Mouse (Mus musculus) lung, postnatal 36 days (tissue): ENCODE results near the gene Col2a1.

Source experiments
- DNase-seq: peaks from one replicate; pipeline ENCODE4 v3.0.0; 2022; ENCODE audit warnings: mixed read lengths

The Col2a1 gene

DNA sequence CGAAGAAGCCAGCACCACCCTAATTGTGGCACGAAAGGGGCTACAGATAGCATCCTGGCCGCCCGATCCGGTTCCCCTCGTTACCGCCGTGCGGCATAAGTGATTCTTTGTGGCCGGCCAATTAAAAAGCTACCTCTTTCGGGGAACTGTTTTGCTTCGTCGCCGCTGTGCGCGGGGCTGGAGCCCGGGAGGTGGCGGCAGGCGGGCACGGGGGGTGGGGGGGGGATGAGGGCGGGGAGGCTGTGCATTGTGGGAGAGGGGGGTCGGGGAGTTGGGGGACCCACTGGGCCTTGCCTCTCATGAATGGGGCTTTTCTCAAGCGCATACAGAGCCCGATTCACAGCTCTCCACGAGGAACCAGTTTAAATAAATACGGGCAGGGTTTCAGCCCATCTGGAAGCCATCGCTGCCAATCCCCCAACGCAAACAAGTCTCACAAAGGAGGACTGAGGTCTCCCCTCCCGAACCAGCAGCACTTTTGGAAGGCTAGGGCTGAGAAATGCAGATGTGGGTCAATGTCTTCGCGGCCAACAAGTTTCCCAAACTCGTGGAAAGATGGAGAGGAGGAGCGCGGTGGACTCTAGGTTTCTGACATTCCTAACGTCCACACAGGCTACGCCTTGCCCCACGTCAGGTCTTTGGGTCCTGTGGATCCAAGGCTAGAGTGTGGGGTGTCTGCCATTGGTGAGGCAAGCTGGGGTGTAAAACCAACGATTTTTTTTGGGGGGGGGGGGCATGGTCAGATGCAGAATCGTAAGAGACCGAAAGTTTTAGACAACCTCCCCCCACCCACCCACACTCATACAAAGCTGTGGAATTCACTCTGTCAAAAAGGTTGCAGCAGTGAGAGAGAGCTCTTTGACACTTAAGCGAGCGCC is 2.1 kb downstream of the Col2a1 start:
- DNase-seq: no peak

DNA sequence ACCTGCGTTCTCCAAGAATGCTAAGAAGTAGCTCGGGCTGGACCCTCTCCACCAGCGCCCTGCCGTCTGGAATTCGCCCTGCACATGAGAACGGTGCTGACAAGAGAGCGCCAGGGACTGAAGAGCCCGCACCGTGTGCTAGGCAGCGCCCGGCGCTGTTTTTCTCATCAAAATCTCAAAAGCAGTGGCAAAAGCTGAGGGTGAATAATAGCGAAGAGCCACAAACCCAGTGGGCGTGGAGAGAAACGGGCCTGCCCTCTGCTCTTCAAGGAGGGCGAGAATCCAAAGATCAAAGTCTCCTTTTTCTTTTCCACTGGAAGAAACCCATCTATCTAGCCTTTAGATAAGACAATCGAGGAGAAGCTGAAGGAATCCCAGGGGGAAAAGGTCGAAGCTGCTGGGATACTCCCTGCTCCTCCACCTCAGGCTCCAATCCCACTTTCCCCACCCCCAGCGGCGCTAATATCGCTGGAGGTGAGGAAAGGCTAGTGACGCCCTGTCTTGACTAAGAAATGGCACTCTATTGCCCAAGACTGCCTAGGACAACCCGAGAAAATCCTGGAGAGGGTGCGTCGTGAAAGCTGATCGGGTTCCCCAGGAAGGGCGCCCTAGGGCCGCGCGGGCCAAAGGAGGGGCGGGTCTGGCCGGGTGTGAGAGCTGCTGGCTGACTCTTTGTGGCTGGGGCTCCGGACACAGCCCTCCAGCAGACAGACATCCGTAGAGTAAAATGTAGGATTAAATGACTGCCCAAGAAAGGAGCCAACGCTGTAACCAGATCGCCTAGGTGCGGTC is 3.0 kb downstream of the Col2a1 start:
- DNase-seq: peak; percentile 6

DNA sequence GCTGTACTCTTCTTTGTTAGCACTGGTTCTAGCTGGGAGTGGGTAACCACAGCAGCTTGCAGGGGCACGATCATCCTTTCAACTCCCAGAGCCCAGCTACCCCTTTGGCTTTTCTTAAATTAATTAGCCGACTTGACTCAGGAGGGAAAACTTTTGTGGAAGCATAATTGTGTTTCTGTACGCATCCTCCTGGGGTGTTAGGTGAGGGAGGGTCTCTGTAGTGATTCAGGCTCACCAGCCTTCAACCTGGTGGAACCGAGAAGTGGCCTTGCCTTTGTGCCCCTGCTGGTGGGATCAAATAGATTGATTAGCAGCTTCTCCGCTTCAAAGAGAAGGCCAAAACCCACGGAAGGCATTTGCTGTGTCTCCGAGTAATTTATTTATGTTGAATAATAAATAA is 4.5 kb downstream of the Col2a1 start:
- DNase-seq: no peak

DNA sequence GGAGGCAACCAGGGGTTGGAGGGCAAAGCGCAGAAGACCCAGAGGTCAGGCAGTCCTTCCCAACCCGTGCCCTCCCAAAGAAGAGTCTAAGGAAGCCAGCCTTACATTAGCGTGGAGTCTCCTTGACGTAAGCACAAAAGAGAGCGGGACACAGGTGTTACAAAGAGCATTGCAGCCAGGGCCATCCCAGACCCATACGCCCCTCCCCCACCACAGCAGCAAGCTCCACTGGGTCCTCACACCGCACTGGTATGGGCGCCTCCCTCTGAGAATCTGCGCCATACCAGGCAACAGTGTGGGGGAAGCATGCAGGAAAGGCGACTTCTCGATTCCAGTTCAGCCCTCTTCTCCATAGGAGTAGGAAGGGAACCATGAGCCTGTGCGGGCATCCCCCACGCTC is 4.9 kb downstream of the Col2a1 start:
- DNase-seq: no peak

DNA sequence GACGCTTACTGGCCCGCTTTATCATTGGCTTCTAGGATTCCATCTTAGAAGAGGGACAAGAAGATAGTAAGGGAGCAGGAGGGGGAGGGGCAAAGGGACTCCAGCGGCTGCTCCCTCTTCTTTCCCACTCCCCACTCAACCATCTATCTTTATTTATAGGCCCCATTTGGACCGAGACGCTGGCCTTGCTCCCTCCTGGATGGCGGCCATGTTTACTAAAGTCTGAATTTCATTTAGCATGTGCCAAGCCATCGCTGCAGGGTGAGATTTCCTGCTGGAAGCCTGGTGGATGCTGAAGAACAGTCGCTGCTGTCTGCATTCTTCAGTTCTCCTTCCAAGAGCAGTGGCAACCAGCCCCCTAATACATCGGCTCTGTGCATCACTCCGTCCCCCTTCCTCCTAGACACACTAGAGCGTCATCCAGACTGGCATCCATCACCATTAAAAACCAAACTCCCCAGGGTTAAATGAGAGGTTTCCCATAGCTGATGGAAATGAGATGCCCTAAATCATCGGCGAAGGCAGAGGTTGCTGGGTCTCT is 7.7 kb downstream of the Col2a1 start:
- peak; percentile 12 for DNase-seq

DNA sequence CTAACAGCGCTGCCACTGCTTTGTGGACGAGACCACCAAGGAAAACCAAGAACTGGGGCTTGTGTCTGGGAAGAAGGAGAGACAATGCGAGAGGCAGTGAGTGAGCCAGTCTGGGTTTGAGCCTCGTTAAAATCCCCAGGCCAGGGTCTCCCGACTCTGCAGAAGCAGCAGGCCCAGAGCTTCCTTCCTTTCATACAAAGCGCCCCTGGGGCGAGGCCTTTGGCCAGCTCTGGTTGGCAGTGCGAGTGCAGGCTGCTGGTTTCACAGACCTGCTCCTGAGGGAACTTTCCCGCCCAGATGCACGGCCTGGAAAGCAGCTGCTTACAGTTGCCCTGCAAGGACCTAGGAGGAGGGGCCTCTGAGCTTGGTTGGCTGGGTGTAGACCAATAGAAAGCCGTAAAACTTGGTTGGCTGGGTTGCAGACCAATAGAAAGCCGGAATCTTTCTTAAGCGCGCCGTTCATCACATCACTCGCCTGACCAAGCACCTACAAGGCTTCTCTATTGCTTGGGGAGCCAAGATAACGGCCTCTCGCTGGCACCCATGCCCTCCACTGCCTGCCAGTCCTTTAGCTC is 11.7 kb downstream of the Col2a1 start:
- peak; percentile 90 for DNase-seq

DNA sequence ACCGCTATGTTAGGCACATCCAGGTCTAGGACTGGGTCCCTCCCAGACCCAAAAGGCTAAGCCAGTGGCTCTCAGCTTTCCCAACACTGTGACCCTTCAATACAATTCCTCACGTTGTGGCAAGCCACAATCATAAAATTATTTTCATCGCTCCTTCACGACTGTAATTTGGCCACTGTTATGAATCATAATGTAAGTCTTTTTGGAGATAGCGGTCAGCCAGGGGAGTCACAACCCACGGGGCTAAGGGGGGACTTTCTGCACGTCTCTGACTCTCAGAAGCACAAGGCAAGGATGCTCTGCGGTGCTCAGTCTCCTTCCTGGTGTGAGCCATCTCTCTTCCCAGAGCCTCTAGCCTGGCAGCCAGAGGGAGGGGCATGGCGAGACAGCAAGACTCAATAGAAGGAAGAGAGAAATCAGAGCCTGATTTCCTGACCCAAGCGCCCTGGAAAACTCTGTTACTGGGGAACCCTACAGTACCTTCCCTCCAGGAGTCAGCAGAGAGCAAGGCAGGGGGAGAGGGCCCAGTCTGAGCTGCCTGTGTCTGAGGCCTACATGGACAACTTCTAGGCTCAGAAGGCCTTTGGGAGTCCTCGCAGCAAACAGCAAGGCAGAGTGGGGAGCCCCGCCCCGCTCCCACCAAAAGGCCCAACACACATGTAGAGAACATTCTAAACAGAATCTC is 12.3 kb downstream of the Col2a1 start:
- no peak for DNase-seq

DNA sequence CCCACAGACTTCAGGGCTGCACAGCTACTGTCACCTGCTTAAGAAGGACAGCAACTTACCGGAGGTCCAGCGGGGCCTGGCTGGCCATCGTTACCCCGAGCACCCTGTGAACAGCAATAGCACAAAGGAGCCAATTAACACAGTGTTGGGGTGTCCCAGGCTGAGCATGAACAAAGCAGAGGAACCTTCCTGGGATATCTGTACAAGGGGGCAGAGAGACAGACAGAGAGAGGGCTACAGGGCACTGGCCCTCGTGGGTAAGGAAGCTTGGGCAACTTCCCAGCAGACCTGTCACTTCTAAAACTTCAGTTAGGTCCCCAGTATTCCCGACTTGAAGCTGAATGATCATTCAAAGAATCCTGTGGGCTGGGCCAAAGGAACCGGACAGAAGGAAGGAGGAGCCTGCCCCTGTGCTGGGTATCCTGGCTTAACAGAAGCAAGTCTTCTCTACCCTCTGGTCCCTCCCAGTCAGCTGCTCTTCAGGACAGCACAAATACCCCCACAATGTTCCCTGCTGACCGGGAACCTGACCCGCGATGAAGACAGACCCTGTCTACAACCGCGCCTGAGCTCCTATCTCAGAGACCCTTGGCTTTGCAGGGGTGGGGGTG is 13.1 kb downstream of the Col2a1 start:
- no peak for DNase-seq

DNA sequence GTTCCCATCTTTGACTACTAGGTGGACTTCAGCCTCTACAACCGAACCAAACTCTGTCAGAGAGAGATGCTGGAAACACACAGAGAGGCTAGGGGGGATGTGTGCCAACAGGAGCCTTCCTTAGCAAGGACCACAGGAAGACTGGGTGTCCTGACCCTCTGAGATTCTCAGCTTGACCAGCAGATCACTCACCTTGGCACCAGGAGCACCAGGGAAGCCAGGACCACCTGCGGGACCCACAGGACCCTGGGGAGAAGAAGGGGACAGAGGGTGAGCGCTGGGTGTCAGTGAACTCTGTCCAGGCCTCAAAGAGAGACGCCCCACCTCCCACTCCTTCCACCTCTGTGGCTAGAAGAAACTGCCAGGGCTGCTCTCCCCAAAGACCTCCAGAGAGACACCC is 13.8 kb downstream of the Col2a1 start:
- no peak for DNase-seq

DNA sequence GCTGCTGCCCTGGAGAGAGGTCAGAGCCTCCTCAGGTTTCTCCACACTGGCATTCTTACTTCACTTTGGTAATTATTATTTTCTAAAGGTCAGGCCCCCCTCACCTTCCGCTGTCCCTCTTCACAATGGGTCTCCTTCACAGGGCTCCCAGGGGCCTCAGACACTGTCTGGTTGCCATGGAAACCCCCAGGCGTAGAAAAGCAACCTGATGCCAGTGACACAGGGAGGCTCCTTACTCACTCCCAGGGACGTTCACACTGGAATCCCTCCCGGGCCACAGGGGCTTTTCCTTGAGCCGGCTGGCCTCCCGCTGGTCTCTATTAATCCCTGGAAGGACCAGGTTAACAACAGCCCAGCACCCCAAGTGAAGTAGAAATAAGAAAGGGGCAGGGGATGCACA is 14.4 kb downstream of the Col2a1 start:
- DNase-seq: no peak

DNA sequence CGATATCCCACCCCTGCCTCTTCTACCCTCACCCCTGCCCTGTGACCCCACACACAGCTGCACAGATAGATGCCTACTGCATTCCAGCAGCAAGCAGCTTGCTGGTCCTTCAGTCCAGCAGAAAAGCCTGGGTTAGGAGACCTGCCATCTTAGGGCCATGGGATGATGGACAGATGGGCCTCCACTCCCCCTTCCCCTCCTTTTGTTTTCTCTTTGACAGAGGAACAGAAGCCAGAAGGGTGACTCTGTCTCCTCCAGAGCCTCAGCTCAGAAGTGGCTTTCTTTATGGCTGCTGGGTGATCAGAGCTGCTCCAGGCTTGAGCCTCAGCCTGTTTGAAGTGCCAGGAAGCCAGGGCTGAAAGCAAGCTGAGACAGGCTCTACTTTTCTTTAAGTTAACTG is 15.0 kb downstream of the Col2a1 start:
- no peak for DNase-seq

DNA sequence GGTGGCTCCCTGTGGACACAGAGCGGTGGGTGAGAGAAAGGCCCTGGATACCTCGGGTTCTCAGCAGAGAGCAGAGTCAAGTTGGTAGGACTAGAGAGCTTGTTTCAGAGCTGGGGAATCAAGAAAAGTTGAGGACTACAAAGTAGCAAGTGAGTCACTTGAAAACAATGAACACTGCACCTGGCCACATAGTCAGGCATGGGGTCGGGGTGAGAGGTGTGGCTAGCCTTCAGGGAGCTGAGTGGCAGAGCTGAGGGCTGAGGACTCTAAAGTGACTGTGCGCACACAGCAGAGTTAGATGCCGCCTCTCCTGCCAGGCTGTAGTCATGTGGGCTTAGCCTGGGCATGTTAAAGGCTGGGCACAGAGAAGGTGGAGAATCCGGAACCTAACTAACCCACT is 22.9 kb downstream of the Col2a1 start:
- DNase-seq: no peak

DNA sequence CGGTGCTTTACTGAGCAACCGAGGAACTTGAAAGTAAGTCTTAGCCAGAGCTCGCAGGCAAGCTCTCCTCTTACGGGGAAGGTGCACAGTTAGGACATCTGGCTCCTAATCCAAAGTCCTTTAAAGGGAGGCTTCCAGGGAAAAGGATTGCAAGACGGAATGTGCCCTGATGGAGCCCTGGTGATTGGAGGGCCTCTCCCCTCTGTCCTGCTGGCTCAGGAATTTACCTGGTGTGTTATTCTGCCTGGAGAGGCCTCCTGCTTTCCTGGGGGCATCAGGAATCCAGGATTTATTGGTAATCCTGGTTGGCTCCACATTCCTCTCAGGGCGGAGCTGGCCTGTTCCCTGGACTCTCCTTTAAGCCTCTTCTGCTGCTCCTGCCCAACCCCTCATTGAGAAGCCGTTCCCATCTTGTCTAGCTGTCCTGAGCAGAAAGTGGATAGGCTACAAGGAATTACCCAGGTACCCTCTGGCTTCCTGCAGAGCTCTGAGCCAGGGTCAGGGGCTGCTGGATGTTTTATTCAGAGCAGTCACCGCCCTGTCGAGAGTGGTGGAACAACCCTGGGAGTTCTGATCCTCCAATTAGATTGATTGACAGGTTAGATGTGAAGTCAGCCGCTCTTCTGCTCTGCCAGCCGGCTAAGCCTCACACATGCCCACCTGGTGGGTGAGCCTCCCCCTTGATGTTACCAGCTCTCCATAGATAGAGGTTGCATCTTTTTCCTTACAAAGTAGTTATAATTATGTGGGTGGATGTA is 31.1 kb downstream of the Col2a1 start:
- DNase-seq: no peak

DNA sequence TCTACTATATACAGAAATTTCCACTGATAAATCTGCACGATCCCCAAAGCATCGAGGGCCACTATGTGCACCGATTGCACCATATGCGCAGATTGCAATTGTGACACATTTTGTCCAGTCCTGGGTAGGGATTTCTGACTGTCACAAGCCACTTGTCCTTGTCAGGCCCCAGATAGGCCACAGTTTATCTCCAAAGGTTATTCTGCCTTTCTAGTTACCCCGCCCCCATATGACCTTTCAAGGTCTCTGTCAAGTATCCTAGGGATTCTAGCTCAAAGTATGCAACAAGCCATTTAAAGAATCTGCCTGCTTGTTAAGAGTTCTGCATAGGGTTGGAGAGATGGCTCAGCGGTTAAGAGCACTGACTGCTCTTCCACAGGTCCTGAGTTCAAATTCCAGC is 31.9 kb downstream of the Col2a1 start:
- DNase-seq: no peak

DNA sequence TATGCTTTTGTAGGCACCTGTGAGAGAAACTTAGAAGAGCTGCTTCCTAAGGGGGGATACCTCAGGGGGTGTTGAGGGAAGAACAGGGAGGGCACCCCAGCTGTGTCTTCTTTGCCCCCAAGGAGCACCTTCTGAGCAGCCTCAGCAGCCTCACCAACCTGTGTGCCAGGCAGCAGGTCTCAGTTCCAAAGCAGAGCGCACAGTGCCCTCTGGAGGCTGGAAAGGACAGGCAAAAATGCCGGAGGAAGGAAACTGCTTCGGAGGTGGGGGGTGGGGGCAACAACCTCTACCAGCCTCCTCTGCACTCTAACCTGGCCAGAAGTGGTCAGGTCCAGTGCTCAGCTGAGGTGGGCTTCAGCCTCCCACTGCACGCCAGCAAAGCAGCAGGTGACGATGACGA is 34.2 kb downstream of the Col2a1 start:
- peak; percentile 35 for DNase-seq

DNA sequence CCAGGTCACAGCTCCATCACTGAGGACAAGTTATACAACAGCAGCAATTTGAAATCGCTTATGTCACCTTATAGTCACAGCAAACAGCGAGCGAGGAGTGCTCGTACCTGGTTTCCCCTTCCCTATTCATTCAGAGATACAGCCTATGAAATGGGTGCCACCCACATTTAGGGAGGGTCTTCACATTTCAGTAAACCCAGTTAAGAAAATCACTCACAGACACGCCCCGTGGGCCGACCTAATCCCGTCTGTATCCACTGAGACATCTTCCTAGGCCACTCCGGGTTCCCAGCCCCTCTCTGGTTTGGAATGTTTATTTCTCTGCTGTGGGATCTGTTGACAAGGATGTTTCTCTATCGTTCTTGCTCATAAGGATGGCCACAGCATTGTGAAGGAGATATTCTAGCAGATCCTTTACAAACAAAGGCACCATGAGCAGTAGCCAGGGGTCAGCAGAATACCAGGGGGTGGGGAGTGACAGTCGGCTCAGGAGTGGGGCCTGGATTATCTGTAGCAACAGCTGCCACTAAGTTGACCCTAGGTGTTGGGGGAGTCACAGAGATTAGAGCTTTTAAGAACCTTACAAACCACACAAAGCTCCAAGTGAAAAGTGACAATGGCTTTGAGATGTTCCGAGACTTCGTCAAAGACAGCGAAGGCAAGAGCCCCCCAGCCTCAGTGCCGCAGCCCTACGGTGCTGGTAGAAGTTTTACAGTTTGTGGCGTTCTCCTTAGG is 39.0 kb downstream of the Col2a1 start:
- no peak for DNase-seq

DNA sequence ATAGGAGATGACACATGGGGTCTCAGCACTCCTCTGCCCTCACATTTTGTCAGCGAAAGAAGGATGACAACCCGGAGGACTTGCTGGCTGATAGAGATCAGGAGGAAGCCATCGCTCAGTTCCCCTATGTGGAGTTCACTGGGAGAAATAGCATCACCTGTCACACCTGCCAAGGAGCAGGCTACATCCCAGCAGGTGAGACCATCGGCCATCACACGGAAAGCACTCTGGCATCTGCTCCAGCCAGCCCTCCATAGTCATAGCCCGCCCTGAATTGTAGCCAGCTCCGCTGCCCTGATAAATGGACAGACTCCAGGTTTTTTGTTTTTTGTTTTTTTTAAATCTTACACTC is 39.7 kb downstream of the Col2a1 start:
- no peak for DNase-seq

DNA sequence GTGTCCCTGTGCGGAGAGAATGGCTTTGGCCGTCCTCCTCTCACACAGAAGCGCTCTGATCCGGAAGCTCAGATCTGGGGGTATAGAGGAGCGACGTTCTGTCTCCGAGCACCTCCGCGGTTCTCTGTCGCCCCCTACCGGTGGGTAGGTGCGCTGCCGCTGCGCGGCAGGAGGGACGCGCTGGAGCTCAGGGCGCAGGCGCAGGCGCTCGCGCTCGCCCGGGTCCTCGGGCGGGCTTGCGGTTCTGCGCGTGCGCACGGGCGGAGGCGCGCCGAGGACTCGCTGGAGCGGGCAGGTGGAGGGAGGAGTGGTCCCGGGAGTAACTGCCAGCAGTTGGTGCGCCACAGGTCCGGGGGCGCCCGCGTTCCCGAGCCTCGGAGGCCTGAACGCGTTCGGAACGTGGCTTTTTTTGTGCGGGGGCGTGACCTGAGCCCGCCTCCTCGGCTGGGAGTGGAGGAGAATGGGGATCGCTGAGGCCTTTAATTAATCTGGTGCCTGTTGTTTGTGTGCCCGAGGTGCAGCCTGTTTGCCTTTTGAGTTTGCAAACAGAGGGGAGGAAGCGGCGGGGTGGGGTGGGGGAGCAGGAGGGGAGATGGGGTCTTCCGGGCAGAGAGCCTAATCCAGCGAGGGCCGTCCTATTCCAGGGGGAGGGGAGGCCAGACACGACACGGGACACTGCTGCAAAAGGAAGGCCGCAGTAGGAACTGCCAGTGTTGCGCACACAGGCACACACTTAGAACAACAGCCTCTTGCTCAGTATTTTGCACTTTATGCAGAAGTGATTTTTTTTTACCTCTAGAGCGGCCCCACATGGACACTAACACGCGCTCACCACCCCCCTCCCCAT is 40.3 kb downstream of the Col2a1 start, which contains the start of gene Tmem106c:
Gene Tmem106c (plus strand): TSS at position 212 of the 847 bp plus-strand sequence.
- peak; percentile 90 for DNase-seq

DNA sequence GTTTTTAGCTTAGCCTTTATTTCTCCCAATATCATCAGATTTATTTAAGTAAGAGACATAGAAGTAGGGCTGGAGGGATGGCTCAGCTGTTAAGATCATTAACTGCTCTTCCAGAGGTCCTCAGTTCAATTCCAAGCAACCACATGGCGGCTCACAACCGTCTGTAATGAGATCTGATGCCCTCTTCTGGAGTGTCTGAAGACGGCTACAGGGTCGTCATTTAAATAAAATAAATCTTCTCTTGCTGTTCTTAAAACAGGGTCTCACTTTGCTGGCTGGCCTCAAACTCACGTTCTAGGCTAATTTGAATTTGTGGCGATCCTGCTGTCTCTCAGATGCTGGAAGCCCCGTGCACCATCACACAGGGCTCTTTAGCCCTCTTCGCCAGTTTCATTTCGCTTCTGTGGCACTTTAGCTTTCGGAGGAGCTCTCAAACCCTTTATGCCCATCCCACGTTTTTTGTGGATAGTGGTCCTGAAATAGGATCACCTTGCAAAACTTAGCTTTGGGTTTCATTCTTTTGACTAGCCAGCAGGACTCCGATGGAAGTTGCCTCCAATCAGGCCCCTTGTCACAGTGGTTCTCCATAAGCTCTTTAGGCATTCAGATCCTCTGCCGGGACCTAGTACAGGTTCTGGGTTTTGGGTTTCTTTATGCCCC is 41.0 kb downstream of the Col2a1 start:
- peak; percentile 40 for DNase-seq
